Mouse (Mus musculus): ENCODE measurements around the gene Tmem9b.
A peak's percentile ranks its signal among the peaks of the same experiment; 100 is the strongest.

Tmem9b gene

GRCm38 (mm10) chr7:109752008-109752925 is at the start of gene Tmem9b:
Gene Tmem9b, minus strand, starts transcription at chr7:109752875.
- peak; percentile 85 for DNase-seq (ENCODE audit: low read depth, low spot score)

DNA sequence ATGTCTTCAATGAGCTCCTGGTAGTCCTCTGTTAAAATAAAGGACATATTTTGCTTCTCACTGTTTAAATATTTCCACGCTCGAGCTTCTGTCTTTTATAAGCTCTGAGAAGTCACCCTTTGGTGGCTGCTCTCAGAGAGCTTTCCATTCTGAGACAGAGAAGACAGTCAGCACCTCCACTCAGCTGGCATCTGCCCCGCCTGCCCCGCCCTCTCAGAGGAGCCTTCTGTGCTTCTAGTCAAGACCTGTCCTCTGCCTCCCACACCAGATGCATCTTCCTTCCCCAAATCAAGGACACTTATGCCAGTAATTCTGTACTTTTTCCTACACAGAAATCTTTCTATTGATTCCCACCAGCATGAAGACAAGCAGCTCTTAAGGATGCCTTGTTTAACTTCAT is 48.0 kb upstream of the Tmem9b start:
- DNase-seq (ENCODE audit: low read depth, low spot score) = no peak

GRCm38 (mm10) chr7:109799168-109799567 is 46.5 kb upstream of the Tmem9b start:
- no peak for DNase-seq (ENCODE audit: low read depth, low spot score)

DNA sequence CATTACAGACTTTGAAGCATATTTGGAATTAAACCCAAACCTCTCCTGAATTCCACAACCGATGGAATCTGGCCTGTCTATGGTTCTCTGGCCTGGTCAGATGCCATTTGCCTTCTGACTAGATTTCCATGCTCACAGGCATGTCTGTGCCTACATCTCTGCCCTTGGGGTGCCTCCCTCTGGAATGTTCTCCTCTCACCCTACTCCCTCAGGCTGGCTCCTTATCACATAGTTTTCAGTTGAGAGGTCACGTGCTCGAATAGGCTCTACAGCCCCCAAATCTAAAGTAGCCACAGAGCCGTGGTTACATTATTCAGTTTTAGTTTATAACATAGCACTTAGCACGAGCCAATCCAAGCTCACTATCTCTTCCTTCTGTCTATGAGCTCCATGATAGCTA is 42.9 kb upstream of the Tmem9b start:
- DNase-seq (ENCODE audit: low read depth, low spot score) = no peak

DNA sequence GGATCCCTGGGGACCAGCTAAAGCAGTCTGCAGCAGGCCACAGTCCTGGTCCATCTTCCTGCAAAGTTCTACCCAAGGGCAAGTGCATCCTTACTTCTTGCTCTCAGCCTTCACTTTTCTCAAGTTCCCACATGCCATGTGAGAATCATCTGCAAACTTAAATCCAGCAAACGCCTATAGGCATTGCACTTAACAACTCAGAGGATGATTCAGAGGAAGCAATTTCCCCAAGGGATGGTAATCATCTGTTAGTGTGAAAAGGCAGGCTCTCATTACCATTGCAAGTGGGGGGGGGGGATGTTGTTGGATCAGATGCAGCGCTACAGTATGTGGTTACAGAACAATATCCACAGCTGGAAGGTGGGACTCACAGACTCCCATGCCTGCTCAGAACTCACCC is 41.9 kb upstream of the Tmem9b start:
- DNase-seq (ENCODE audit: low read depth, low spot score) = no peak

- peak; percentile 77 for DNase-seq (ENCODE audit: low read depth, low spot score)
Observed at GRCm38 (mm10) chr7:109792759-109793158, 40.1 kb upstream of the Tmem9b start.

GRCm38 (mm10) chr7:109790818-109791217 is 38.1 kb upstream of the Tmem9b start:
- DNase-seq (ENCODE audit: low read depth, low spot score) = no peak

DNA sequence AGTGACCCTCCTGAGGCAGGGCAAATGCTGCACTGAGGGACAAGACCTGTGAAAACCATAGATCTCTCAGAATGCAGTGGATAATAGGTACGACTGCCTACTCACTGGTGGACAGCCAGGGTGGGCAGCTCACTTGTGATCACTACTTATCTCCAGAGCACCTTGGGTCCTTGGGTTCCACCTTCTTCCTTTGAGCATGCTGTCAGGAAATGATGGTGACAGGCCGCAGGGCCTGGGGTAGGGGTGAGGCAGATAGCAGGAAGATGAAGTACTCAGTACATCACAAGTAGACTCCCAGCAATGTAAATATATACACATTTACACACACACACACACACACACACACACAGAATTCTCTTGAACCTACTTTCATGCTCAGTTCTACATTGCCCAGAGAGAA is 35.2 kb upstream of the Tmem9b start:
- no peak for DNase-seq (ENCODE audit: low read depth, low spot score)

DNA sequence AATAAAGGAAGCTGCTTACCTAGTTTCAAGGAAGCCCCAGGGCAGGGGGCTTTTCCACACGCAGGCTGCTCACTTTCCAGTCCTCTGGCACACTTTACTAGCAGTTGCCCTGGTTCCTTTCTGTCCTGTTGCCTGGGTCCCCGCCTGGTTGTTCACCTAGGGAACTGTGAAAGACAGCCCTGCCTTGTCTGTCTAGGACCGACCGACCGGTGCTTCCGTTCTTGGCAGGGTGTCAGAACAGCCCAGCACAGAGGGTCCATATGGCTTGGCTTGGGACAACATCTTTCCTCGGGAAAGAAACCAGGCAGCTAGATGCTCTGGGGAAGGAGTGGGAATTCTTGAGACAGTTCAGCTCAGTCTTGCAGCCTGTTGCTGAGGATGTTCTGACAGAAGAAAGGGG is 30.6 kb upstream of the Tmem9b start:
- no peak for DNase-seq (ENCODE audit: low read depth, low spot score)

- peak; percentile 81 for DNase-seq (ENCODE audit: low read depth, low spot score)
Observed at GRCm38 (mm10) chr7:109781470-109782203, 29.0 kb upstream of the Tmem9b start, which contains the start of gene Nrip3. Gene Nrip3, minus strand, starts transcription at chr7:109782025.

DNA sequence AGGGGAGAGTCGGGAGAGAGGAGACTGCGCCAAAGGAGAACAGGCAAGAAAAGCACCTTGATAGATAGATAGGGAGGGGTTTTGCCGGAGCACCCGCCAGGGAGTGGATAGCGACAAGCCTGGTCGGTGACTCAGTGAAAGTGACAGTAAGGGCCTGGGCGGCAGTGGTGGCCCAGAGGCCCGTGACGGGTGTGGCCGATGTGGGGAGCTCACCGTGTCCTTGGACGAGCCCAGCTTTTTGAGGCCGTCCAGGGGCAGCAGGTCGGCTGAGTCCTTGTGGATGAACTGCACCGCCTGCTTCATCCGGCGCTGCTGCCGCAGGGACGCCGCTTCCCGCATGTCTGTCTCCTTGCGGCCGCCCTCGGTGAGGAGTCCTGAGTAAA is 28.4 kb upstream of the Tmem9b start:
- no peak for DNase-seq (ENCODE audit: low read depth, low spot score)

DNA sequence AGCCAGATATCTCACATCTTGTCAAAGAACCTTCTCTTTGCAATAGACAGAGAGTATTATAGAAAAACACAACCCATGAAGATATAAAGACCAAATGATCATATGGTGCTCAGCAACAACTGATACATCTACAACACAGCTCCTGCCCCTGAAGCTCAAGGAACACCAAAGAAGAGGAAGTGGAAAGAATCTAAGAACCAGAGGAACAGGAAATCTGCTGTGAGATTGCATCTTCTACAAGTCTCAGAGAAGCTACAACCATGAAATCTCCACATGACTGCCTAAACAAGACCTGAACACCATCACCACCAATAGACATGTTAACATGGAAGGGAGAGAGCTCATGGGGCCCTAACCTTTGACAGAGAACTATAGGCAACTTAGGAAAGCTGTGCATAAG is 19.6 kb upstream of the Tmem9b start:
- no peak for DNase-seq (ENCODE audit: low read depth, low spot score)

DNA sequence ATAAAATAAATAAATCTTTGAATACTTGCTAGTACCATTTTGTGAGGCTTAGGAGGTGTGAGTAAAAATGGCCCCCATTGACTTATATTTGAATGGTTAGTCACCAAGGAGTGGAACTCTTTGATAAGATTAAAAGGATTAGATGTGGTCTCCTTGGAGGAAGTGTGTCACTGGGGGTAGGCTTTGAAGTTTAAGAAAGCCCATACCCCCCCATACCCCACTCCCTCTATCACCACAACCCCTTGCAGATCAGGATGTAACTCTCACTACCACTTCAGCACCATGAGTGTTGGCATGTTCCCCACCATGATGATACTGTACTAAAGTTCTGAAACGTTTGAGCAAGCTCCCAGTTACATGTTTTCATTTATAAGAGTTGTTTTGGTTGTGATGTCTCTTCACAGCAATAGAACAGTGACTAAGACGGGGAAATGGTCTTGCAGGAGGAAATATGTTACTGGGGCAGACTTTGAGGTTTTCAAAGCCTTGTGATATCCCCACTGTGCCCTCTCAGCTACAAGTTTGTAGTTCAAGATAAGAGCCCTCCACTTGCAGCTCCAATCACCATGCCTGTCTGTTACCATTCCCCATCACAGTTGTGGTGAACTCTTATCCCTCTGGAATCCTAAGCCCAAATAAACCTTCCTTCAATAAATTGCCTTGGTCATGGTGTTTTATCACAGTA is 16.2 kb upstream of the Tmem9b start:
- no peak for DNase-seq (ENCODE audit: low read depth, low spot score)

DNA sequence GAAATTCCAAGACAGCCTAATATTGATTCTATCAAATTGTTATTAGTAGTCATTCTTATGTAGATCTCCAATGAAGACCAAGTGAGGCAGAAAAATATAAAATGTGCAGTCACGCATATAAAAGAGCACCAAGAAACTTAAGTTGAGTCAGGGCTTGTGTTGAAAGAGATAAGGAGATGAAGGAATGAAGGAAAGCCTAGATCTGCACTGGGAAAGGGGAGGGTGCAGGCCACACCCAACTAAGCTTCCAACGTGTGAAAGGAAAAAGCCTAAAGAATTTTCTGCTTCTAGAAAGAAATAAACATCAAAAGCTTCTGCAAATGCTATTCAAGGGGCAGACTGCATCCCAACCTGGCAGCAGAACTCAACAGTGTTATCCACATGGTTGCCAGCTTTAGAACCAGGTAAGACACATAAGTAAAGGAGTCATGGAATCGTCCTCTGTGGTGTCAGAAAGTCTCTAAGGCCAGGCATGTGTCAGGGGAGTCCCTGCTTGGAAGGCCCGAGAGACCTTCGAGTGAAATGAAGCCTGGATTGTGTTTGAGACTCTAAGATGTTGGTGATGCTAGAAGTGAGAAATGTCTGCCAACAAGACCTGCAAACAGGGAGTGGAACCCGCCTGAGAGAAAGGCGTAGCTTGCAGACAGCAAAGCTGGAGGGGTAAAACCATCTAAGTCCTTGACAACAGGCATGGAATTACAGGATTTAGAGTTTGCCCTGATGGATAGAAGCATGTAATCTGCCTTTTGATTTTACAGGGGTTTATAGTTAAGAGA is 15.1 kb upstream of the Tmem9b start:
- no peak for DNase-seq (ENCODE audit: low read depth, low spot score)

- no peak for DNase-seq (ENCODE audit: low read depth, low spot score)
Observed at GRCm38 (mm10) chr7:109764009-109764408, 11.3 kb upstream of the Tmem9b start.

DNA sequence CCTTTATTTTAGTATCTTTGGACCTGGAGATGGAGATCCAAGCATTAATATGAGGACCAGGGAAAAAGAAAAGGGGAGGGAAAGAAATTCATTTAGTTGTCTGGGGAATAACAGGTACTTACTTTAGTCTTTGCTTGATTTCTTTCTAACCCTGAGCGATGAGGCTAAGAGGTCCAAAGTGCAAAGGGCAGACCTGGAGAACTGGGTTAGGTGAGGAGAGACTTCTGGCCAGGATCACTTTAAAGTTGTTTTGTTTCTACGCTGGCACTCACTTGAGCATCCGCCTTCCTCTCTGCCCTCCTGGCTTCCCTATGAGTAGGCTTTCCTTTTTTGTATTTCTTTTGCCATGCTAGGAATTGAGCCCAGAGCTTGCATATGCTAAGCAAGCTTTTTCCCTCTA is 3.6 kb upstream of the Tmem9b start:
- DNase-seq (ENCODE audit: low read depth, low spot score) = no peak

GRCm38 (mm10) chr7:109754034-109754433 is 1.4 kb upstream of the Tmem9b start:
- no peak for DNase-seq (ENCODE audit: low read depth, low spot score)

- DNase-seq (ENCODE audit: low read depth, low spot score) = no peak
Observed at GRCm38 (mm10) chr7:109751427-109752007, 1.2 kb downstream of the Tmem9b start.

GRCm38 (mm10) chr7:109747747-109748146 is 4.9 kb downstream of the Tmem9b start:
- DNase-seq (ENCODE audit: low read depth, low spot score) = no peak

DNA sequence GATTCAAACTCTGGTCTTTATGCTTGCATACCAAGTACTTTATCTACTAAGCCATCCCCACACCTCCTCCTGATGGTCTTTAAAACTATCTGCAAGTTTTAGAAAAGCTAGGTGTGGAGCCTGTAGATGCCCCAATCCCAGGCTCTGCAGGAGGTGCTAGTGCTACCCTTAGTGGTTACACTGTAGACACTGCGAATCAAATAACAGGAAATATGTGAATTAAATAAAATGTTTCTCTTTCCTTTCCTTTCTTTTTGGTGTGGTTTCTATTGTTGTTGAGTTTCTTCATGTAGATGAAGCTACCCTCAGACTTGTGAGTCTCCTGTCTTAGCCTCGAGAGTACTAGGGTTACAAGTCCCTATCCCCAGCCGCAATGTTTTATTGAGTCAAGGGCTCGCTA is 11.0 kb downstream of the Tmem9b start:
- DNase-seq (ENCODE audit: low read depth, low spot score) = peak; percentile 38

DNA sequence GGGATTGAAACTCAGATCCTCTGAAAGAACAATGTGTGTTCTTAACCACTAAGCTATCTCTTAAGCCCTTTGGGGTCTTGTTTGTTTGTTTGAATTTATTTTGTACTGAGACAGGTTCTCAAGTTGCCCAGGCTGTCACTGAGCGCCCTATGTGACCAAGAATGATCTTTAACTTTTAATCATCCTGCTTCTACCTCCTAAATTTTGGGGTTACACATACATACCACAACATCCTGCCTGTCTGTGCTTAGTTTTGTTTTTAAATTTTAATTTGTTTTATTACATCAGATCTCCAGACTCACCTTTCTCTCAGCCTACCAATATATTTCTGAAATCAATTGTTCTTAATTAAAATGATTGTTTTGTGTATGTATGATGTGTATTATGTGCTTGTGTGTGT is 11.6 kb downstream of the Tmem9b start:
- peak; percentile 27 for DNase-seq (ENCODE audit: low read depth, low spot score)
